Mouse (Mus musculus) cortical plate, adult 2 months (tissue): ENCODE data around the gene Clec2d. TPM values are rescaled to one million over a fixed set of nuclear protein-coding genes. Genes with fewer than 3 reads are reported as not detected.
A peak's percentile ranks its signal among the peaks of the same experiment; 100 is the strongest.
"Not testable (repeated sequence)": the region's sequence is repeated elsewhere in the genome, so short reads cannot be mapped to it uniquely, and the experiment has no call there.

Source experiments
- H3K27ac ChIP-seq: fragments of 200-500 bp; 2 replicates; pipeline ENCODE4 v1.5.1; 2012; ENCODE audit warnings: low read length, control low read depth, inconsistent platforms; ENCODE audit not compliant: insufficient read depth
- H3K4me1 ChIP-seq: fragments of 200-500 bp; 2 replicates; pipeline ENCODE4 v1.6.1; 2011; ENCODE audit warnings: low read length; ENCODE audit not compliant: control insufficient read depth, insufficient read depth
- H3K4me3 ChIP-seq: fragments of 200-500 bp; 2 replicates; pipeline ENCODE4 v1.5.1; 2011; ENCODE audit warnings: mild to moderate bottlenecking, low read length, control low read depth; ENCODE audit not compliant: insufficient read depth
- CTCF ChIP-seq: fragments of 200-500 bp; IDR thresholded peaks from 2 replicates; pipeline ENCODE4 v1.5.1; 2011; ENCODE audit warnings: mild to moderate bottlenecking, control low read depth, low read length; ENCODE audit not compliant: insufficient read depth; ENCODE audit errors: extremely low read depth
- POLR2A ChIP-seq: fragments of 200-500 bp; IDR thresholded peaks from 2 replicates; pipeline ENCODE4 v1.6.1; 2011; ENCODE audit warnings: mild to moderate bottlenecking, low read length, control low read depth; ENCODE audit not compliant: insufficient read depth; ENCODE audit errors: extremely low read depth
- polyA plus RNA-seq: library from polyadenylated mRNA; depleted of rRNA; stranded (reverse); fragments of >200 nt; gene quantifications from 2 replicates; pipeline ENCODE4 v1.2.3, GENCODE M21; 2012

Clec2d gene
- polyA plus RNA-seq, 1 experiment = 15.6 TPM

DNA sequence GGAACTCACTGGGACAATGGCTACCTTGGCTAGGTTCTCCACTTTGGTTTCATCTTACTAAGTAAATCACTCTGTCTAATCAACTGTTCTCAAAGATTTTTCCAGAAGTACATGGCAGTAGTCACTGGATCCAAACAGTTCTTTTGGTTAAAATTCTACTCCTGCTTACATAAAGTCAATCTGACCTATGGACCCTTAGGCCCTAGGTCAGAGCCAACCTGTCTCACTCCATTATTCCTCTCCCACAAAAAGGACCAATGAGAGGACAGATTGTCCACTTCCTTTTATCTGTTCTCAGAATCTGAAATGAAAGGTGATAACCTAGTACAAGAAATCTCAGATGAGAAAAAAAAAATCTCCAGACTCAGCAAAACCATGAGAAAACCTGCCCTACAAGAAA lies 4.8 kb upstream of the Clec2d start:
- TF ChIP-seq CTCF (no peak), POLR2A (no peak)
- Histone ChIP-seq H3K27ac (no peak overlapping the region), H3K4me3 (no peak overlapping the region), H3K4me1 (no peaks in the 10 kb centered on the region)

GRCm38 (mm10) chr6:129176621-129177020 lies 3.8 kb upstream of the Clec2d start:
- no peak overlapping the region for H3K27ac ChIP-seq
- H3K4me1 ChIP-seq = no peaks in the 10 kb centered on the region
- no peak overlapping the region for H3K4me3 ChIP-seq
- TF ChIP-seq POLR2A = no peak
- TF ChIP-seq CTCF = no peak

- H3K4me3 ChIP-seq = no peak overlapping the region
- TF ChIP-seq POLR2A (no peak), CTCF (no peak)
- no peak overlapping the region for H3K27ac ChIP-seq
- no peaks in the 10 kb centered on the region for H3K4me1 ChIP-seq
Measured at GRCm38 (mm10) chr6:129179281-129179680, 1.1 kb upstream of the Clec2d start.

DNA sequence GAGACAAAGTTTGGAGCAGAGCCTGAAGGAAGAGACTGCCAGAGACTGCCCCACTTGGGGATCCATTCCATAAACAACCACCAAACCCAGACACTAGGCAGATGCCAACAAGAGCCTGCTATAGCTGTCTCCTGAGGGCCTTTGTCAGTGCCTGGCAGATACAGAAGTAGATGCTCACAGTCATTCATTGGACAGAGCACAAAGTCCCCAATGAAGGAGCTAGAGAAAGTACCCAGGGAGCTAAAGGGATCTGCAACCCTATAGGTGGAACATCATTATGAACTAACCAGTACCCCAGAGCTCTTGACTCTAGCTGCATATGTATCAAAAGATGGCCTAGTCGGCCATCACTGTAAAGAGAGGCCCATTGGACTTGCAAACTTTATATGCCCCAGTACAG lies 584 bp upstream of the Clec2d start:
- not testable (repeated sequence) for H3K4me1 ChIP-seq, H3K4me3 ChIP-seq, H3K27ac ChIP-seq

GRCm38 (mm10) chr6:129181249-129181648 lies 834 bp downstream of the Clec2d start:
- Histone ChIP-seq H3K27ac (no peak overlapping the region), H3K4me3 (peak overlapping the region; percentile 51; the same call in 1 of the 2 replicates), H3K4me1 (no peaks in the 10 kb centered on the region)
- TF ChIP-seq POLR2A (no peak), CTCF (no peak)

GRCm38 (mm10) chr6:129181683-129182082 lies 1.3 kb downstream of the Clec2d start:
- Histone ChIP-seq H3K4me3 (peak overlapping the region; percentile 51), H3K27ac (peak overlapping the region; percentile 93; the same call in 1 of the 2 replicates), H3K4me1 (no peaks in the 10 kb centered on the region)
- TF ChIP-seq POLR2A = no peak
- no peak for TF ChIP-seq CTCF

DNA sequence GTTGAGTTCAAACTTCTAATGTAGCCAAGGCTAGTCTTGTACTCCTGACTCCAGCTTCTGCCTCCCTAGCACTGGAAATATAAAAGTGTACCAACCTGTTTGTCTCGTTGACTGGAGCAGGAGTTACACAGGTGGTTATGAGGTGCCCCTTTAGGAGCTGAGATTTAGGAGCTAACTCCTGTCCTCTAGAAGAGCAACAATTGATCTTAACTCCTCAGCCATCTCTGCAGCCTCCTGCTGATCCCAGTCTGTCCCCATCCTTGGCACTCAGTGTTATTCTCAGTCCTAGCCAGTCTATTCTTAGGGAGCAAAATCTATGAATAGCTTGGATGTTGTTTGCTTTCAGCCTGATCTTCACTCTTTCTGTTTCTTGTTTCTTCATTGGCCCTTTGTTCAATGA lies 2.1 kb downstream of the Clec2d start:
- no peaks in the 10 kb centered on the region for H3K4me1 ChIP-seq
- peak overlapping the region; percentile 14; the same call in 1 of the 2 replicates for H3K27ac ChIP-seq
- H3K4me3 ChIP-seq = peak overlapping the region; percentile 7; the same call in 1 of the 2 replicates
- no peak for TF ChIP-seq POLR2A
- TF ChIP-seq CTCF = no peak

- not testable (repeated sequence) for H3K4me3 ChIP-seq, H3K4me1 ChIP-seq
- 0 out of 2 replicates have a peak overlapping the region, but pooled peaks have one; percentile 9 for H3K27ac ChIP-seq
Measured at GRCm38 (mm10) chr6:129184001-129184400, 3.6 kb downstream of the Clec2d start.

GRCm38 (mm10) chr6:129184788-129185187 lies 4.4 kb downstream of the Clec2d start:
- Histone ChIP-seq H3K27ac (no peak overlapping the region), H3K4me3 (peak overlapping the region; percentile 20; the same call in 1 of the 2 replicates), H3K4me1 (no peaks in the 10 kb centered on the region)
- TF ChIP-seq CTCF (no peak), POLR2A (no peak)

DNA sequence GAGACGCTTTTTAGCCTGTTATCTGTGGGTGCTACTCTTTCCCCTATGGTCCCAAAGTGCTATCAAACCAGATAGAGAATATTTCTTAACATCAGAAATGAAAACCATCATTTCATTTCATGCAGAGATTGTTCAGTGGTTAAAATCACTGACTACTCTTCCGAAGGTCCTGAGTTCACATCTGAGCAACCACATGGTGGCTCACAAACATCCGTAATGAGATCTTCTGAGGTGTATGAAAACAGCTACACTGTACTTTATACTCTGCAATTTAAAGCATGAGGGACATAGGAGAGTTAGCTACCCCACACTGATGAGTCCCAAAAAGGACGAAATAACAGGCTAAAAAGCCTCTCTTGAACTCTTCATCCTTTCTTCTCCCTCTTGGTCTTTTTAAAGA lies 5.6 kb downstream of the Clec2d start:
- no peaks in the 10 kb centered on the region for H3K4me1 ChIP-seq
- no peak overlapping the region for H3K4me3 ChIP-seq
- TF ChIP-seq POLR2A (no peak), CTCF (no peak)
- H3K27ac ChIP-seq = no peak overlapping the region; the same call in 1 of the 2 replicates
